Mouse (Mus musculus) neural tube, embryonic 15.5 days (tissue): ENCODE measurements around the gene Popdc3. TPM values are rescaled to one million over a fixed set of nuclear protein-coding genes. Genes with fewer than 3 reads are reported as not detected.

Source experiments
- ATAC-seq: fragments of 200-750 bp; cut with Nextera tagmentation; 2 replicates; pipeline ENCODE4 v1.8.0; 2017; ENCODE audit warnings: mild to moderate bottlenecking, moderate TSS enrichment, moderate library complexity; ENCODE audit not compliant: low FRiP score
- H3K27ac ChIP-seq: fragments of 300-500 bp; sonication (generic); replicated peaks from 2 replicates; pipeline ENCODE4 v1.5.1; 2015; ENCODE audit warnings: mild to moderate bottlenecking, inconsistent platforms
- H3K27me3 ChIP-seq: fragments of 300-500 bp; sonication (generic); replicated peaks from 2 replicates; pipeline ENCODE4 v1.6.1; 2015; ENCODE audit warnings: inconsistent platforms
- H3K36me3 ChIP-seq: fragments of 300-500 bp; sonication (generic); 2 replicates; pipeline ENCODE4 v1.6.1; 2015; ENCODE audit warnings: inconsistent platforms
- H3K4me1 ChIP-seq: fragments of 300-500 bp; sonication (generic); 2 replicates; pipeline ENCODE4 v1.6.1; 2015; ENCODE audit warnings: inconsistent platforms
- H3K4me2 ChIP-seq: fragments of 300-500 bp; sonication (generic); 2 replicates; pipeline ENCODE4 v1.6.1; 2015; ENCODE audit warnings: inconsistent platforms, mild to moderate bottlenecking, moderate library complexity
- H3K4me3 ChIP-seq: fragments of 300-500 bp; sonication (generic); replicated peaks from 2 replicates; pipeline ENCODE4 v1.5.1; 2015; ENCODE audit warnings: mild to moderate bottlenecking, inconsistent platforms
- H3K9ac ChIP-seq: fragments of 300-500 bp; sonication (generic); replicated peaks from 2 replicates; pipeline ENCODE4 v1.6.1; 2015; ENCODE audit warnings: mild to moderate bottlenecking, inconsistent platforms
- H3K9me3 ChIP-seq: fragments of 300-500 bp; sonication (generic); replicated peaks from 2 replicates; pipeline ENCODE4 v1.6.1; 2016; ENCODE audit warnings: inconsistent platforms
- WGBS: fragments of 180-500 bp; shearing (Covaris S2); methylation state at CpG from one replicate; pipeline ENCODE4 v1.1.7; 2015; ENCODE audit warnings: mixed read lengths; 5-methylcytosine and 5-hydroxymethylcytosine counted together
- polyA plus RNA-seq: library from polyadenylated mRNA; unstranded; fragments of >200 nt; fragmentation: Nextera tagmentation; extraction: Ambion mirVana; gene quantifications from 2 replicates; pipeline ENCODE4 v1.2.1, GENCODE M21; 2015

Popdc3 gene
- polyA plus RNA-seq, 1 experiment from 2014 or later: 3.8 TPM

- no peak overlapping the region for H3K9ac ChIP-seq
- no peak overlapping the region for H3K27ac ChIP-seq
- H3K36me3 ChIP-seq: no peaks in the 10 kb centered on the region
- H3K27me3 ChIP-seq: no peaks in the 10 kb centered on the region
- no peak overlapping the region for H3K4me2 ChIP-seq
- no peaks in the 10 kb centered on the region for H3K9me3 ChIP-seq
- H3K4me1 ChIP-seq: peaks cover 4% of the 10 kb centered on the region; the same call in 1 of the 2 replicates
- WGBS: 50% methylated on average over 5 of the region's 5 CpGs
- no peak overlapping the region for H3K4me3 ChIP-seq
- ATAC-seq: no peak
Observed at GRCm38 (mm10) chr10:45363396-45363795, 185.5 kb downstream of the Popdc3 start.

- Histone ChIP-seq H3K4me1 (peaks cover 4% of the 10 kb centered on the region; the same call in 1 of the 2 replicates), H3K36me3 (no peaks in the 10 kb centered on the region), H3K9me3 (no peaks in the 10 kb centered on the region), H3K9ac (no peak overlapping the region), H3K27ac (no peak overlapping the region), H3K4me2 (no peak overlapping the region), H3K4me3 (no peak overlapping the region), H3K27me3 (no peaks in the 10 kb centered on the region)
- WGBS: 83% methylated on average over 17 of the region's 17 CpGs
- no peak for ATAC-seq
Observed at GRCm38 (mm10) chr10:45366987-45367705, 189.2 kb downstream of the Popdc3 start.

Other genes with a start within 250 kb of the Popdc3 start
- gene Prep, start 110.9 kb upstream of the Popdc3 start, polyA plus RNA-seq: 24.1 and 26.1 TPM in 2 replicates
- gene Bves, start 157.7 kb downstream of the Popdc3 start, polyA plus RNA-seq: 3.0 and 3.3 TPM in 2 replicates